Mouse (Mus musculus): ENCODE measurements around the gene Hist1h2bg. TPM values are rescaled to one million over a fixed set of nuclear protein-coding genes. Genes with fewer than 3 reads are reported as not detected.

Gene Hist1h2bg
- polyA plus RNA-seq (2014; fragmentation: Illumina TruSeq; extraction: RNeasy Lipid Tissue Mini Kit (QIAGEN cat#74804); ENCODE audit: insufficient read depth, low read depth, low replicate concordance) = 1.5 TPM

DNA sequence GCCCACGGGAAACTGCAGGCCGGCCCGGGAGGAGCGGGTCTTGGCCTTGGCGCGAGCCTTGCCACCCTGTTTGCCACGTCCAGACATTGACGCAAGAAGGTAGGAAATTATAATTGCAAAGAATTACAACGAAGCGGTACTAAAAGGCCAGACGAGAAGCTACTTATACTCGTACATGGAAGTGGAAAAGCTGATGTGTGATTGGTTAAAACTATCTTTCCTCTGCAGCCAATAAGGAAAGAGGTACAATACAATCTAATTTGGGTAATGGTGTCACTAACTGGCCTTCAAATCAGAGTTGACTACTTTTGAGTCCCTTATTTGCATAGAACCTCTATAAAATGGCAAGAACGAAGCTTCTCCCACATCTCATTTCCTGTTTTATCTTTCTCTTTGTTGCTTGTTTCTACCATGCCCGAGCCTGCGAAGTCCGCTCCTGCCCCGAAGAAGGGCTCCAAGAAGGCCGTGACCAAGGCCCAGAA lies at the start of gene Hist1h2bg, which contains the start of gene Hist1h2ae:
Gene Hist1h2bg, plus strand, starts transcription at position 375 of the 482 bp plus-strand sequence.
Gene Hist1h2ae, minus strand, starts transcription at position 199 of the 482 bp plus-strand sequence.

DNA sequence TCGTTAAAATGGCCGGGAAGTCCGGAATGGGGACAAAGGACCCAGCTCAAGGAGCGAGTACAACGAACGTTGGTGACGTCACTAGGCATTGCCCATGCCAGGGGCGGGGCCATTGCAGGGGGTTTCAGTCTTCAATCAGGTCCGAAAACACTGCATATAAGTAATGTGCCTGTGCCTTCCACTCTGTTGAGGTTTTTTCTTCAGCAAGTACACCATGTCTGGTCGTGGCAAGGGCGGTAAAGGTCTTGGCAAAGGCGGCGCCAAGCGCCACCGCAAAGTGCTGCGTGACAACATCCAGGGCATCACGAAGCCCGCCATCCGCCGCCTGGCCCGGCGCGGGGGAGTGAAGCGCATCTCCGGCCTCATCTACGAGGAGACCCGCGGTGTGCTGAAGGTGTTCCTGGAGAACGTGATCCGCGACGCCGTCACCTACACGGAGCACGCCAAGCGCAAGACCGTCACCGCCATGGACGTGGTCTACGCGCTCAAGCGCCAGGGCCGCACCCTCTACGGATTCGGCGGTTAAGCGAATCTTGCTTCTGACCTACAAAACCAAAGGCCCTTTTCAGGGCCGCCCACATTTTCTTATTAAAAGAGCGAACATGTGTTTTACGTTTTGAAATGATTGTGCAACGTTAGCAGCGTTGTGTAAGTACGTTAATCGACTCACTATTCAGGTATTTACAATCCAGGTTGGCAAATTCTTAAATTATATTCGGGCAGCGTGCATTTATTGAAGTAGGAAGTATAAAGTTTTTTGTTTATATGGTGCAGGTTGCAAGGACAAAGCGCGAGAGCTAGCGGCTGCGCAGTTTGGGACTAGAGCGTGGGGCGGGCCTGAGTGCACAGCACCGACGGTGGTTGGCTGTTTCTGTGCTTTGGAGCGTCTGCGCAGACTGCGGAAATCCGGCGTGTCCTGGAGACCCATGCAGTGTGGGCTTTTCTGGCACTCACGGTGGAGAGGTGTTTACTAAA lies 40.0 kb upstream of the Hist1h2bg start, which contains the start of gene Hist1h4h:
Gene Hist1h4h, plus strand, starts transcription at position 150 of the 975 bp plus-strand sequence.

DNA sequence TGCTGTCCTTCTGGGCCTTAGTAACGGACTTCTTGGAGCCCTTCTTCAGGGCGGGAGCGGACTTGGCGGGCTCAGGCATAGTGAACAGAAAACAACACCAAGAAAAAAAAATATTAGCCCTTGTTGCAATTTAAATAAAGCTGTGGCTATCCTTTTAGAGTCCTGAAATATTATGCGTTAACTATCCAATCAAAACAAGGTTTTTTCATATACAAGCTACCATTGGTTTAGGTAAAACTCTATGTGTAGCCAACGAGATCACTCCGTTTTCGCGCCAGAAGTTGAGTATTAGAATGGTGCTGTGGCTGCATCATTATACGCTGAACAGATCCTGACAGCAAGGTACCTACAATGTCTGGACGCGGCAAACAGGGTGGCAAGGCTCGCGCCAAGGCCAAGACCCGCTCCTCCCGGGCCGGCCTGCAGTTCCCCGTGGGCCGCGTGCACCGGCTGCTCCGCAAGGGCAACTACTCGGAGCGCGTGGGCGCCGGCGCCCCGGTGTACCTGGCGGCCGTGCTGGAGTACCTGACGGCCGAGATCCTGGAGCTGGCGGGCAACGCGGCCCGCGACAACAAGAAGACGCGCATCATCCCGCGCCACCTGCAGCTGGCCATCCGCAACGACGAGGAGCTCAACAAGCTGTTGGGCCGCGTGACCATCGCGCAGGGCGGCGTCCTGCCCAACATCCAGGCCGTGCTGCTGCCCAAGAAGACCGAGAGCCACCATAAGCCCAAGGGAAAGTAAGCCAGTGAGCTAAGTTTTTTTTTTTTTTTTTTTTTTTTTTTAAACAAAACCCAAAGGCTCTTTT lies 37.4 kb upstream of the Hist1h2bg start, which contains the start of gene Hist1h2af:
Gene Hist1h2af, plus strand, starts transcription at position 347 of the 808 bp plus-strand sequence.

DNA sequence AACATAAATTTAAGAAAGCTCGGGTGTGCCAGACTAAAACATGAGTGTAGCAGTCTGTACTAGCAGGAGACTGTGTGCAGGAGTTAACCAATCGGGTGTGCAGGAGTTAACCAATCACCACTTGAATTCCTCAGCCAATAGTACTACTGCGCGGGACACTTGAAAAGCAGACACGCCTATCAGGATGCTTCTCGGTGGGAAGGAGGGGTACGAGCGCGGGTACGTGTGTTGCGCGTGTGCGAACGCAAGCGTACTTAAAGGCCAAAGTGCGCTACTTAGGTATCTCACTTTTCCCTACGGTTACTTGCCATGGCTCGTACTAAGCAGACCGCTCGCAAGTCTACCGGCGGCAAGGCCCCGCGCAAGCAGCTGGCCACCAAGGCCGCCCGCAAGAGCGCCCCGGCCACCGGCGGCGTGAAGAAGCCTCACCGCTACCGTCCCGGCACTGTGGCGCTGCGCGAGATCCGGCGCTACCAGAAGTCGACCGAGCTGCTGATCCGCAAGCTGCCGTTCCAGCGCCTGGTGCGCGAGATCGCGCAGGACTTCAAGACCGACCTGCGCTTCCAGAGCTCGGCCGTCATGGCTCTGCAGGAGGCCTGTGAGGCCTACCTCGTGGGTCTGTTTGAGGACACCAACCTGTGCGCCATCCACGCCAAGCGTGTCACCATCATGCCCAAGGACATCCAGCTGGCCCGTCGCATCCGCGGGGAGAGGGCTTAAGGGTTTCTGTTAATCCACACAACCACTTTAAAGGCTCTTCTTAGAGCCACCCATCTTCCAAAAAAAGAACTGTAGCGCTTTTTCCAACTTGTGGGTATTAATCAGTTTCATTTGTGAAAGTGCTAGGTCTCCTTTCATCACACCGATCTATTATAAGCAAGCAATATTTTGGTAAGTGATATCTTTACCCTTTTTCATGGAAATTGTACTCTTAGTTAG lies 35.8 kb upstream of the Hist1h2bg start, which contains the start of gene Hist1h3g:
Gene Hist1h3g, plus strand, starts transcription at position 286 of the 939 bp plus-strand sequence.

DNA sequence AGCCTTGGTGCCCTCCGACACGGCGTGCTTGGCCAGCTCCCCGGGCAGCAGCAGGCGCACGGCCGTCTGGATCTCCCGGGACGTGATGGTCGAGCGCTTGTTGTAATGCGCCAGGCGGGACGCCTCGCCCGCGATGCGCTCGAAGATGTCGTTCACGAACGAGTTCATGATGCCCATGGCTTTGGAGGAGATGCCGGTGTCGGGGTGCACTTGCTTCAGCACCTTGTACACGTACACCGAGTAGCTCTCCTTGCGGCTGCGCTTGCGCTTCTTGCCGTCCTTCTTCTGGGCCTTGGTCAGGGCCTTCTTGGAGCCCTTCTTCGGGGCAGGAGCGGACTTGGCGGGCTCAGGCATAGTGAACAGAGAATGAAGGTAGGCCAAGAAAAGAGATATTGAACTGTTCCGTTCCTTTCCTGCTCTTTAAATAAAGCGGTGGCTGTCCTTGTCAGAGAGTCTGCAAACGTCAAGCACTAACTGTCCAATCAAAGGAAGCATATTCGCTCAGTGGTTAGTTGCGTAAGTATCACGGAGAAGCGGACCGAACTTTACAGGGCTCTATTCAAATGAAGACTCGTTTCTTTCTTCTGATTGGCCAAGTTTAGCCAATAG lies 28.1 kb upstream of the Hist1h2bg start, which contains the start of gene Hist1h2bh:
Gene Hist1h2bh, minus strand, starts transcription at position 394 of the 609 bp plus-strand sequence.

DNA sequence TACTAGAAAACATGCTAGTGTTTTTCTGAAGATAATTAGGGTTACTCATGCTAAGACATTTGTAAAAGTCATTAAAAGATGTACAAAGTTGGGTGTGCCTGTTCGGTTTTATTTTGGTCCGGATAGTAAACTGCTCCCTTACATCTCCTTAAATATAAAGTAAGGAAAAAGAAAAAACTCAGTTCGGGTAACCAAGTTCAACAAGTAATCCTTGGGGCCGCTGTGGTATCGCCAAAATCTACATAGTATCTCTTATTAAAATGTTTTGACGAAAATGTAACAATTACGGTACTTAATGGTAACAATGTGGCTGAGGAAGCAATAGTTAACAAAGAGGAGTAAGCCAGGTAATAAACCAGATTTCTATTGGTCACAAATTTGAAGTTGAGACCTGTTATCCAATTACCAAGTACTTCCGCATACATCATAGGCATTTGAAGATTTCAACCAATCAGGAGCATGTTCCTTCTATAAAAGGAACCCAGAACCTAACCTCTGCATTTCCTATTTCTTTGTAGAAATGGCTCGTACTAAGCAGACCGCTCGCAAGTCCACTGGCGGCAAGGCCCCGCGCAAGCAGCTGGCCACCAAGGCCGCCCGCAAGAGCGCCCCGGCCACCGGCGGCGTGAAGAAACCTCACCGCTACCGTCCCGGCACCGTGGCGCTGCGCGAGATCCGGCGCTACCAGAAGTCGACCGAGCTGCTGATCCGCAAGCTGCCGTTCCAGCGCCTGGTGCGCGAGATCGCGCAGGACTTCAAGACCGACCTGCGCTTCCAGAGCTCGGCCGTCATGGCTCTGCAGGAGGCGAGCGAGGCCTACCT lies 27.0 kb upstream of the Hist1h2bg start, which contains the start of gene Hist1h3f:
Gene Hist1h3f, plus strand, starts transcription at position 88 of the 822 bp plus-strand sequence.

DNA sequence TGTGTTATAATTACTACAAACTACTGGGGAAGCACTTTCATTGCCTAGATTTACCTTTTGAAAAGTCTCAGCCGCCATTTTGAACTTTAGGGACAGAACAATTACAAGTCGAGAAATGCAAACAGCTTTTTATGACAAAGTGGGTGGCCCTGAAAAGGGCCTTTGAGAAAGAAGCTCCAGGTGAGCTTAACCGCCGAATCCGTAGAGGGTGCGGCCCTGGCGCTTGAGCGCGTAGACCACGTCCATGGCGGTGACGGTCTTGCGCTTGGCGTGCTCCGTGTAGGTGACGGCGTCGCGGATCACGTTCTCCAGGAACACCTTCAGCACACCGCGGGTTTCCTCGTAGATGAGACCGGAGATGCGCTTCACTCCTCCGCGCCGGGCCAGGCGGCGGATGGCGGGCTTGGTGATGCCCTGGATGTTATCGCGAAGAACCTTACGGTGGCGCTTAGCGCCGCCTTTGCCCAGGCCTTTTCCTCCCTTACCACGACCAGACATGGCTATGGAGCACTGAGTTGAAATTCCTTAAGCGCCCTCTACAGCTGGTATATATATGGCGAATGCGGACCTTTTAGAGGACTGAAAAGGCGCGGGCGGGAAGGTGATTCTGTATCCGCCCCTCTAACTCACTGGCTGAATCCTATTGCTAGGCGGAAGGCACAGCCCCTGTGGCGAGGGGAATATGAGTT lies 19.9 kb upstream of the Hist1h2bg start, which contains the start of gene Hist1h4f:
Gene Hist1h4f, minus strand, starts transcription at position 503 of the 689 bp plus-strand sequence.

DNA sequence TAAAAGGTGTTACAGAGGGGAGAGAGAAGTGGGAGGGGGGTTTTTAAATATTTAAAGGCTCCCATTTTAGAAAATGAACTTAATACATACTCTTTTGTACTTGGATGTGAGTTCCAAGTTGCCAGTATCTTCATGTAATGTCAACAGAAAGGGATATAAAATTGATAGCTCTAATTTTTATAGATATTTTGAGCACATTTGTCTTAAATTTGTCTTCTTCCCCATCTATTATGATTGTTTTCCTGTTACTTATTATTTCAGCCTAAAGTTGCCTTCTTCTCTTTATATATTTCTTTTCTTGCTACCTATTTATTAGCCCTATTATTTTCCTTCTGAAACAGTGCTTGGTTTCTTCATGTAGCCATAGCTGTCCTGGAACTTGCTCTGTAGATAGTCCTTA lies 18.2 kb upstream of the Hist1h2bg start, which contains the start of gene Hist1h1d:
Gene Hist1h1d, plus strand, starts transcription at position 301 of the 400 bp plus-strand sequence.

DNA sequence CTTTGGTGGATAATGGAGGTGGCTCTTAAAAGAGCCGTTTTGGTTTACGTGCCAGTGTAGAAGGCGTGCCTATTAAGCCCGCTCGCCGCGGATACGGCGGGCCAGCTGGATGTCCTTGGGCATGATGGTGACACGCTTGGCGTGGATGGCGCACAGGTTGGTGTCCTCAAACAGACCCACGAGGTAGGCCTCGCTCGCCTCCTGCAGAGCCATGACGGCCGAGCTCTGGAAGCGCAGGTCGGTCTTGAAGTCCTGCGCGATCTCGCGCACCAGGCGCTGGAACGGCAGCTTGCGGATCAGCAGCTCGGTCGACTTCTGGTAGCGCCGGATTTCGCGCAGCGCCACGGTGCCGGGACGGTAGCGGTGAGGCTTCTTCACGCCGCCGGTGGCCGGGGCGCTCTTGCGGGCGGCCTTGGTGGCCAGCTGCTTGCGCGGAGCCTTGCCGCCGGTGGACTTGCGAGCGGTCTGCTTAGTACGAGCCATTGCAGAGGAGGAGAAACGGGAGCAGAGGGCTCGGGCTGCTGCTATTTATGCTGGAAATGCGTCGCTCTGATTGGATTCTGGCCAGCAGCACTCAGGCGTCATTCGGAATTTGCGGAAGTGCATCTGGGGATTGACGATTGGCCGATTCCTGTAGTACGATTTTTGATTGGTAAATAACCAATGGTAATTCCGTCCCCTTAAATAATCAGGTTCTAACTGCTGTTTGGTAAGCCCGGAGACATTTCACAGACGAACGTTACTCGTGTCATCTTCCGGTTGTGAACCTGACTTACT lies 9.1 kb upstream of the Hist1h2bg start, which contains the start of gene Hist1h3e:
Gene Hist1h3e, minus strand, starts transcription at position 487 of the 777 bp plus-strand sequence.

DNA sequence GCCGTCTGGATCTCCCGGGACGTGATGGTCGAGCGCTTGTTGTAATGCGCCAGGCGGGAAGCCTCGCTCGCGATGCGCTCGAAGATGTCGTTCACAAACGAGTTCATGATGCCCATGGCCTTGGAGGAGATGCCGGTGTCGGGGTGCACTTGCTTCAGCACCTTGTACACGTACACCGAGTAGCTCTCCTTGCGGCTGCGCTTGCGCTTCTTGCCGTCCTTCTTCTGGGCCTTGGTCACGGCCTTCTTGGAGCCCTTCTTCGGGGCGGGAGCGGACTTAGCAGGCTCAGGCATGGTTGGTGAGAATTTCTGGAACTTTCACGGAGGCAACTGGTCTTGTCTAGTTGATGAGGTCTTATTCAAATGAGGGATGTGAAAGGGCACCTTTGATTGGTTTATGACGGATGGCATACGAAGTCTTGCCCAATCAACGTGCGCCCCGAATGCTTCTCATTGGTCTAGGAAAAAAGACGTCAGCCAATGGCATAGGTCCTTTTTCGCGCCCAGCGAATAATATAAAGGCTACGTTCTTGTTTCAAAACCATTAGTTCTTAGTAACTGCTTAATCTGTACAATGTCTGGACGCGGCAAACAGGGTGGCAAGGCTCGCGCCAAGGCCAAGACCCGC lies 2.8 kb downstream of the Hist1h2bg start, which contains the start of the genes Hist1h2bf and Hist1h2ad:
Gene Hist1h2bf, minus strand, starts transcription at position 299 of the 627 bp plus-strand sequence.
Gene Hist1h2ad, plus strand, starts transcription at position 484 of the 627 bp plus-strand sequence.

DNA sequence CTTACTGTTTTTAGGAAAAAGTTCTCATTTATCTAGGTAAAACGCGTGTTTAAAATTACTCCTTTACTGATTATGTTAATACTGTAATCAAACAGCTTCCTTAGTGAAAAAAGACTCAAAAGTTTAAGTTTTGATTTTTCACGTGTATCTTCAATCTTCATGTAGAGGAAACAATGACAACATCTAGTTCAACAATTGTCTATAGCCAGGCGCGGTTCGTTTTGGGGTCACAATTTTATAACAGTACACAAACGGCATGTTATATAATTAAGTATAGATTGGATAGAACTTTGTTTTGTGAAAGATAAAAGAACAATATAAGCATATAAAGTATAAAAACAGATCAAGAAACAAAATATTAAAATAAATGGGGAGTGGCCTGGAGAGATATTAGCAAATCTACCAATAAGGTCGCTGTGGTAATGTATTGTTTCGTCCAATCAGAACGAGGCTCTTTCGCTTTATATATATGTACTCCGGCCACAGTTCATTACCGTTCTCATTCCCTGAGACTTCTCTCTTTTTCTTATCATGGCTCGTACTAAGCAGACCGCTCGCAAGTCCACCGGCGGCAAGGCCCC lies 4.2 kb downstream of the Hist1h2bg start, which contains the start of gene Hist1h3d:
Gene Hist1h3d, plus strand, starts transcription at position 493 of the 581 bp plus-strand sequence.

DNA sequence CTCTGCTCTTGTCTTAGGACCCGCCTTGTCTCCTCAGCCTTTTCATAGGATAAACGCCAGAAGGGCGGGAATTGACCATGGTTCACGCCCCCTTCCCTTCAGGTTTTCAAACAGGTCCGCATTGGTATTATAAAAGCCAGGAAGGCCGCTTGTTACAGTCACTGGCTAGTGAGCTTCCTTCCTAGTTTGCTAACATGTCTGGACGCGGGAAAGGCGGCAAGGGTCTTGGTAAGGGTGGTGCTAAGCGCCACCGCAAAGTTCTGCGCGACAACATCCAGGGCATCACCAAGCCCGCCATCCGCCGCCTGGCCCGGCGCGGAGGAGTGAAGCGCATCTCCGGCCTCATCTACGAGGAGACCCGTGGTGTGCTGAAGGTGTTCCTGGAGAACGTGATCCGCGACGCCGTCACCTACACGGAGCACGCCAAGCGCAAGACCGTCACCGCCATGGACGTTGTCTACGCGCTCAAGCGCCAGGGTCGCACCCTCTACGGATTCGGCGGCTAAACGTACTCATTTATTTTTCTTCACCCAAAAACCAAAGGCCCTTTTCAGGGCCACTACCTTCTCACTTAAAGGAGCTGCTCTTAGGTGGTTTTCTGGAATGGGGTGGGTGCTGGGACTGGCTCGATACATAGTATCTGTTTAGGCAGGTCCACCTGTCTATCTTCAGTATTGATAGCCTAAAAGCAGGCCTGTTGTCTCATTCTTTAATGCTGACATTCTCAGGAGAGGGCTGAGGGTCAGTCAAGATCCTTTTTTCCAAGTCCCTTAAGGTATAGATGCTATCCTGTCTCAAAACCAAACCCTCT lies 10.4 kb downstream of the Hist1h2bg start, which contains the start of gene Hist1h4d:
Gene Hist1h4d, plus strand, starts transcription at position 191 of the 811 bp plus-strand sequence.

DNA sequence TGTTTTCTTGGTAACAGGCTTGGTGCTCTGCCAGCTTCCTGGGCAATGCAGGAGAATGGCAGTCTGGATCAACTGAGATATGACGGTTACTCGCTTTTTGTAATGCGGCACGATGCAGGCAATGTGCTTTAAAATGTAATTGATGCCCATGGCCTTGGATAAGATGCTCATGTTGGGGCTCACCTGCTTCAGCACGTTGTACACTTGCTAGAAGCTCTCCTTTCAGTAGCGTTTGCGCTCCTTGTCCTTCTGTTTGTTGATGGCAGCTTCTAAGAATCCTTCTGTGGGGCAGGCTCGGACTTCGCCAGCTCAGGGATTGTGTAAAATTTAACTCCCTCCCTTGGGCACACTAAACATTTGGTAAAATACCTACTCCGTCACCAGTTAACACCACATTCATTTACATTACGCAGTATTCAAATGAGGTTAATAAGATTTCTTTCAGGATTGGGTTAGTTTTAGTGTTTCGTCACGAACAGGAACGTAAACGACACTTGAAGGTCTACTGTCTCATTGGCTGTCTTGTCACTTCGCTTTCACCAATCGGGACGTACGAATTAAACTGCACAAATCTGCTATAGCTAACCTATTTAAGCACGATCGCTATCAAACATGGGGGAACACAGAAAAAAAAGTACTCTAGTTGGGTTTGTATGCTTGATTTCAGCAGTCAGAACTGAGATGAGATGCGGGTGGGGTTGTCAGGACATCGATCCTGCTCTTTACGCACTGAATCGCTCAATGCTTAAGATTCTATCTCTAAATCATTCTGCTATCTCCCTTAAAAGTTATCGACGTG lies 49.7 kb downstream of the Hist1h2bg start, which contains the start of gene Hist1h2be:
Gene Hist1h2be, minus strand, starts transcription at position 392 of the 799 bp plus-strand sequence.

